Mouse (Mus musculus): ENCODE results near the gene Ube2g2. TPM values are rescaled to one million over a fixed set of nuclear protein-coding genes. Genes with fewer than 3 reads are reported as not detected.

Ube2g2 gene
- polyA plus RNA-seq, 1 experiment from 2014 or later: 98.9 TPM

DNA sequence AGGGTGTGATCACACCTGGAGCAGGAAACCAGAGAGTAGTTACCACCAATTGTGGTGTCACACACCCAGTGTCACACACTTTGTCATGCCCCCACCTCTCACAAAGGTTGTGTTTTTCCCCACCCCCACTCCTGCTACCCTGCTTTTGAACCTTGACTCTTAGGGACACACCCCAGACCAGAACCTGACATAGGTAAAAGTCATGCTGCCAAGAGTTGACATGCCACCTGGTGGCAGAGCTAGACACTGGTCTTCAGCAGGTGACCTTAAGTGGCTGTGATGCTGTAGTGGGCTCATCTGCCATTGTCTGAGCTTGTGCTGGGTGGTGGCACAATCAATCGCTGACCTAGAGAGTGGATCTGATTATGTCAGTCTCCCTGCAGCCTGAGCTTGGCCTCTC is 7.9 kb downstream of the Ube2g2 start:
- Histone ChIP-seq H3K27ac (replicated peaks) (no peak overlapping the region), H3K9me3 (no peaks in the 10 kb centered on the region), H3K27me3 (replicated peaks; ENCODE audit: low read depth, poor library complexity, severe bottlenecking) (no peaks in the 10 kb centered on the region), H3K4me1 (0 out of 2 replicates have a peak, but pooled peaks cover under 1% of the 10 kb centered on the region), H3K4me3 (no peak overlapping the region), H3K36me3 (replicated peaks) (peaks cover 58% of the 10 kb centered on the region)
- no peak for DNase-seq (ENCODE audit: low spot score)
- WGBS: 97% methylated on average over 1 of the region's 1 CpGs

DNA sequence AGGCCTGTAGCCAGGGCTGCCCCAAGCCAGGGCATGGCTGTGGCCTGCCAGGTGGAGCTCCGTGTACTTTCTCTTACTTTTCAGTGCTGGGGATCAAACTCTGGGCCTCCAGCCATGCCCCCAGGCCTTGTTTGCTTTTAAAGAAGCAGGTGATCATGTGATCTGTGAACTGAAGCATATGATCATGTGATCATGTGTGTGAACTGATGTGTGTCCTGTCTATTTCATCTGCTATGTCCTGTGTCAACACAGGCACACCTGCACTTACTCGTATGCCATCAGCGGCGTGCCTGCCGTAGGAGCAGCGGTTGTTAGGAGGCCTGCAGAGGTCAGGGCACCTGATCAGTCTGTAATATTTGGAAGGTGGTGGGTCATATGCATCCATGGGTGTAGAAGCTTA is 11.9 kb downstream of the Ube2g2 start:
- Histone ChIP-seq H3K27me3 (replicated peaks; ENCODE audit: low read depth, poor library complexity, severe bottlenecking) (no peaks in the 10 kb centered on the region), H3K4me1 (no peaks in the 10 kb centered on the region), H3K27ac (replicated peaks) (no peak overlapping the region), H3K9me3 (no peaks in the 10 kb centered on the region), H3K4me3 (no peak overlapping the region), H3K36me3 (replicated peaks) (peaks cover 84% of the 10 kb centered on the region)
- 90% methylated on average over 6 of the region's 6 CpGs for WGBS
- no peak for DNase-seq (ENCODE audit: low spot score)

DNA sequence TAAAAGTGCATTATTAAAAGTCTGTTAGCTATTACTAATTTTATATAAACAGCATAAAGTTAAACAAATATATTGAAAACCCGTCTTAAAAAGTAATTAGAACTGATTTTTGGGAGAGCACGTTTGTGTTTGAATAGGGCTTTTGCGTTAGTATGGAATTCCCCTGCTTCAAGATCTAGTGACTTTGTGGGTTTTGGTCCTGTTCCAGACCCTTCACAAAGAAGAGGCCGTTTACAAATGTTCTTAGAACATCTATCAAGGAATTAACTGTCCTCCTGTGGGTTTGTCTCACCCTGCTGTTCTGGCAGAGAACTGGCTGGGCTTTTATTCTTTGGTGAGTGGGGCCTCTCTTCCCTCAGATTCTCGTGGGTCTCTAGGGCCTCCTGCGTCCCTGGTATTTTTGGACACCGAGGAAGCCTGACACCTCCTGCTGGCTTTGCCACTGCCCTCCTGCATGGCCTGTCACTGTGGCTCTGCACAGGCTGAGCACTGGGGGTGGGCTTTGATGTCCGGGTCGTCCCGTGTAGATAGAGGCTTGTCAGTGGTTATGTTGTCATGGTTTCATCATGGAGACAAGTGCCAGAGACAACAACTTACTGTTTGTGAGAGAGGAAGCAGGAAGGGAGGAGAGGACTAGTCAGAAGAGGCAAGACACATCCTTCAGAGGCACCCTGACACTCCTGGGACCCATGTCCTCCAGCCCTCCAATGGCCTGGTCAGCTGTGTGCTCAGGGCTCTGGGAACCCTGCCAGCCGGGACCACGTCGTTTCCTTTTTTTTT is 12.6 kb downstream of the Ube2g2 start:
- Histone ChIP-seq H3K9me3 (no peaks in the 10 kb centered on the region), H3K27me3 (replicated peaks; ENCODE audit: low read depth, poor library complexity, severe bottlenecking) (no peaks in the 10 kb centered on the region), H3K4me3 (no peak overlapping the region), H3K27ac (replicated peaks) (no peak overlapping the region), H3K36me3 (replicated peaks) (peaks cover 87% of the 10 kb centered on the region), H3K4me1 (no peaks in the 10 kb centered on the region)
- no peak for DNase-seq (ENCODE audit: low spot score)
- 83% methylated on average over 13 of the region's 13 CpGs for WGBS

DNA sequence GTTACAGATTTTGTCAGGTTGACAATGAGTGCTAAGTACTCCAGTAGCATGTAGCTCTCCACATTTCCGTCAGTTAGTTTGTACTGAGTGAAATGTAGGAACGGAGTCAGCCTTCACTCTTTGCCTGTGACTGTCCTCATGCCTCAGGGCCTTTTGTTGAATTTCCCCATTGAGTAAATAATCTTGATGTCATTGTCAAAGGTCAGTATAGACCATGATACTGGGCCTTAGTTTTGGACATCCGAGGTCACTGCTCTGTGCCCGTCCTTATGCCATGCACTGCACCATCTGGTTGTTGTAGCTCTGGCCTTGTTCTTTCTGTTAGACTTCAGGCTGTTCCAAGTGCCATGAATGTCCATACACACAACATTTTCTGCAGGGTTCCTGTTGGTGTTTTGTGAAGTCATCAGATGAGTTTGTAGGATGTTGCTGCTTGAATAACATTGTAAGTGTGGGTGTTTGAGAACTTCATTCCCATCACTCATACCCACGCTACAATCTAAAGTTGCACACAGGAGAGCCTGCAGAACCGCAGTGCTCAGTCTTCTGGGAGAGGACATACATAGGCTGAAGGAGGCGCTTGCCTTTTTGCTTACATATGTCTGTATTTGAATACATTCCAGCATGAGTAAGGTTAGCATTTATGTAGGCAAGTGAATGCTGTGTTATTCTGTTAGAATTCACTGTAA is 14.3 kb downstream of the Ube2g2 start:
- H3K4me1 ChIP-seq: no peaks in the 10 kb centered on the region
- H3K36me3 ChIP-seq (replicated peaks): peaks cover 93% of the 10 kb centered on the region
- WGBS: 90% methylated on average over 7 of the region's 7 CpGs
- DNase-seq (ENCODE audit: low spot score): no peak
- H3K4me3 ChIP-seq: no peak overlapping the region
- H3K27ac ChIP-seq (replicated peaks): no peak overlapping the region
- no peaks in the 10 kb centered on the region for H3K27me3 ChIP-seq (replicated peaks; ENCODE audit: low read depth, poor library complexity, severe bottlenecking)
- no peaks in the 10 kb centered on the region for H3K9me3 ChIP-seq

DNA sequence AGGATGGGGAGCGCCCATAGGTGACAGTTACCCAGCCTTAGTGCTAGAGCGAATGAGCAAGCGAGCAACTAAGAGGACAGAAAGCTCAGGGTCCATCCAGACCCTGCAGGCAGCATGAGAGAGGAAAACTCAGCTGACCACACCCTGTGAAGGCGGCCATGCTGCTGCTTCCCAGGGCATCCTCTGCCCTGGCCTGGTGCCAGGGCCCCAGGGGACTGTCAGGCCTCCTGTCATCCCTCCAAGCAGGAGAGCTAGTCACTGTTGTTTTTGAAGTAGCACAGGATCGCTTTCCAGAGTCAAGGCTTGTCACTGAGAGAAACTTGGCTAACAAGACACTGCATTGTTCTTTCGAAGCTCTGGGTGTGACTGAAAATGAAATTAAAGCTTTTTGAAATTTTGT is 16.9 kb downstream of the Ube2g2 start:
- Histone ChIP-seq H3K4me1 (no peaks in the 10 kb centered on the region), H3K27ac (replicated peaks) (no peak overlapping the region), H3K27me3 (replicated peaks; ENCODE audit: low read depth, poor library complexity, severe bottlenecking) (no peaks in the 10 kb centered on the region), H3K9me3 (no peaks in the 10 kb centered on the region), H3K36me3 (replicated peaks) (peaks cover 95% of the 10 kb centered on the region), H3K4me3 (no peak overlapping the region)
- DNase-seq (ENCODE audit: low spot score): no peak
- WGBS: 85% methylated on average over 6 of the region's 6 CpGs

DNA sequence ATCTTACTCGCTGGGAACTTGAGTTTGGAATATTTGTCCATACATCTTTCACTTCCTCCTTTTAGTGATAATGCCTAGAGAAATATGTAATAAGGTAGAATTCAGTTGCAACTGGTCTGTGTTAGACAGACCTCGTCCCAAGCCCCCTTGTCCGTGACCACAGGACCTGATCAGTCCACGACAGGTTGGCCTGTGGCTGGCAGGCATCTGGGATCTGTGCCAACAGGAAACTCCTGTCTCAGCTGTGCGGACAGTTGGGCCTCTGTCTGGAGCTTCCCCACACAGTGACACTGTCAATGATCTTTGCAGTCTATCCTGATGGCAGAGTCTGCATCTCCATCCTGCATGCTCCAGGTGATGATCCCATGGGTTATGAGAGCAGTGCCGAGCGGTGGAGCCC is 21.1 kb downstream of the Ube2g2 start:
- H3K36me3 ChIP-seq (replicated peaks): peaks cover 88% of the 10 kb centered on the region
- 90% methylated on average over 7 of the region's 7 CpGs for WGBS
- no peaks in the 10 kb centered on the region for H3K4me1 ChIP-seq
- no peak overlapping the region for H3K27ac ChIP-seq (replicated peaks)
- no peaks in the 10 kb centered on the region for H3K27me3 ChIP-seq (replicated peaks; ENCODE audit: low read depth, poor library complexity, severe bottlenecking)
- no peak overlapping the region for H3K4me3 ChIP-seq
- DNase-seq (ENCODE audit: low spot score): no peak
- H3K9me3 ChIP-seq: no peaks in the 10 kb centered on the region

DNA sequence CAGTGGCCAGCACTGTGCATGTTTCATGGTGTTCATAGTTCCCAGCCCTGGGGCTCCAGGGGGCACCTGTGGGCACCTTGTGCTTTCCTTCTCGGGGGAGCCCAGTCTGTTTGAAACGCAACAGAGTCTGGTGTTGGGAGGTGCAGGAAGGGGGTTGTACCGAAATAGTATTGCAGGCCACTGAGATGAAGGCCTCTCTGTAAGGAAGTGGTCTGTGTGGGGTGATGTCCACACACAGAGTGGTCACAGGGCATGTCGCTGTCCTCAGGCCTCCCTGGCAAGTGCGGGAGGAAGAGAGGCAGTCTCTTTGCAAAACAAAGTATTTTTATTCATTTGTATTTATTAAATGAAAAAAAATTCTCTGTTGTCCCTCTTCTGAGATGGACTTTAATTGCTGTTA is 23.5 kb downstream of the Ube2g2 start:
- DNase-seq (ENCODE audit: low spot score): no peak
- Histone ChIP-seq H3K27ac (replicated peaks) (no peak overlapping the region), H3K9me3 (no peaks in the 10 kb centered on the region), H3K4me3 (no peak overlapping the region), H3K36me3 (replicated peaks) (peaks cover 67% of the 10 kb centered on the region), H3K4me1 (no peaks in the 10 kb centered on the region), H3K27me3 (replicated peaks; ENCODE audit: low read depth, poor library complexity, severe bottlenecking) (no peaks in the 10 kb centered on the region)
- WGBS: 93% methylated on average over 5 of the region's 5 CpGs

DNA sequence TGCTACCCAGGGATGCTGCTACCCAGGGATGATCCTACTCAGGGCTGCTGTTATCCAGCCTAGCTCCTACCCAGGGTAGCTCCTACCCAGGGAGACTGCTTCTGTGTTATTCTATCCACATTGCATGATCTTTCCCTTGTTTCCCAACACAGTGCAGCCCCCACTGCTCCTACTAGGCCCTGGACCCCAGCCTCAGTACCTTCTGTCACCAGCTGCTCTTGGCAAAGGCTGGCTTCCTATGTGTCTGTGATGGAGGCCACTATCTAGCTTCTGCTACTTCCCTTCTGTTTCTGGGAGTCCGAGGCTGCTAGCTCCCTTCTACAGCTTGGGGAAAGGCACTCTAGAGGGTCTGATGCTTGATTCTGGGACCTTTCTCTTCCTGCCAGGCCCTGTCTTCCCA is 25.4 kb downstream of the Ube2g2 start:
- H3K36me3 ChIP-seq (replicated peaks): peaks cover 48% of the 10 kb centered on the region
- no peaks in the 10 kb centered on the region for H3K9me3 ChIP-seq
- DNase-seq (ENCODE audit: low spot score): no peak
- WGBS: 77% methylated on average over 1 of the region's 1 CpGs
- H3K4me3 ChIP-seq: no peak overlapping the region
- H3K27me3 ChIP-seq (replicated peaks; ENCODE audit: low read depth, poor library complexity, severe bottlenecking): no peaks in the 10 kb centered on the region
- no peaks in the 10 kb centered on the region for H3K4me1 ChIP-seq
- no peak overlapping the region for H3K27ac ChIP-seq (replicated peaks)

DNA sequence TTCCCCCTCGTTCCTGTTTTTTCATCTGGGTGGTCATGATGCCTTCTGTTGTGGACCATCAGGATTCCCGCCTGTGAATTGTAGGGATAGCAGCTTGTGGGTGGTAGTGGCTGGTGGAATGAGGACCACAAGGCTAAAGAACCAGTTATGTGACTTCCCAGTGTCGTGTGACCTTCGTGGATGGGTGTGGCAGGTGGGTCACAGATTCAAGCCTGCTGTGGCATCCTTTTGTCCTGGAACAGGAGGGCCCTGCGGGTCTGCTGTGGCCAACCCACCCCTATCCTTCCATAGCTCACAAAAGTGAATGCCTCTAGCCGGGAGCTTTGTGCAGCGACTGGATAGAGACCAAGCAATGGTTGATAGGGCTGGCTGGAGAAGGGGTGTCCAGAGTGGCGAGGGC is 25.8 kb downstream of the Ube2g2 start:
- no peak for DNase-seq (ENCODE audit: low spot score)
- WGBS: 83% methylated on average over 8 of the region's 8 CpGs
- no peaks in the 10 kb centered on the region for H3K27me3 ChIP-seq (replicated peaks; ENCODE audit: low read depth, poor library complexity, severe bottlenecking)
- no peaks in the 10 kb centered on the region for H3K4me1 ChIP-seq
- H3K9me3 ChIP-seq: no peaks in the 10 kb centered on the region
- no peak overlapping the region for H3K27ac ChIP-seq (replicated peaks)
- H3K4me3 ChIP-seq: no peak overlapping the region
- H3K36me3 ChIP-seq (replicated peaks): peaks cover 44% of the 10 kb centered on the region

DNA sequence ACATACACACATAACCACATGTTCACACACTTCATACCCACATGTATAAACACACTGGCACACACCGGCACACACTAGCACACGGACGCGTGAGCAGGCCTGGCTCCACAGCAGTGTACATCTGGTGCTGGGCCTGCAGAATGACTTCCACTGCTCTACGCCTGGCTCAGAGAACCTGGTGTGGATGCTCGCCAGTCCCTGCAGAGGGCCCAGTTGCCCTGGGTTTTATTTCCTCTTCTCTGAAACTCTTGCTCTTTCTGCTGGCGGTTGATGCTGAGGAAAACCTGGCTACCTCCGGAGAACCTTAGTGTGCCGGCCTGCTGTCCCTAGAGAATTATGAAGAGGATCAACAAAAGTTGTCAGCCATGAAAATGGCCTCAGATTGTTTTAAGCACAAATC is 30.0 kb downstream of the Ube2g2 start:
- Histone ChIP-seq H3K27ac (replicated peaks) (no peak overlapping the region), H3K4me3 (no peak overlapping the region), H3K4me1 (no peaks in the 10 kb centered on the region), H3K9me3 (no peaks in the 10 kb centered on the region), H3K27me3 (replicated peaks; ENCODE audit: low read depth, poor library complexity, severe bottlenecking) (no peaks in the 10 kb centered on the region), H3K36me3 (replicated peaks) (peaks cover 2% of the 10 kb centered on the region)
- no peak for DNase-seq (ENCODE audit: low spot score)
- WGBS: 88% methylated on average over 9 of the region's 9 CpGs

DNA sequence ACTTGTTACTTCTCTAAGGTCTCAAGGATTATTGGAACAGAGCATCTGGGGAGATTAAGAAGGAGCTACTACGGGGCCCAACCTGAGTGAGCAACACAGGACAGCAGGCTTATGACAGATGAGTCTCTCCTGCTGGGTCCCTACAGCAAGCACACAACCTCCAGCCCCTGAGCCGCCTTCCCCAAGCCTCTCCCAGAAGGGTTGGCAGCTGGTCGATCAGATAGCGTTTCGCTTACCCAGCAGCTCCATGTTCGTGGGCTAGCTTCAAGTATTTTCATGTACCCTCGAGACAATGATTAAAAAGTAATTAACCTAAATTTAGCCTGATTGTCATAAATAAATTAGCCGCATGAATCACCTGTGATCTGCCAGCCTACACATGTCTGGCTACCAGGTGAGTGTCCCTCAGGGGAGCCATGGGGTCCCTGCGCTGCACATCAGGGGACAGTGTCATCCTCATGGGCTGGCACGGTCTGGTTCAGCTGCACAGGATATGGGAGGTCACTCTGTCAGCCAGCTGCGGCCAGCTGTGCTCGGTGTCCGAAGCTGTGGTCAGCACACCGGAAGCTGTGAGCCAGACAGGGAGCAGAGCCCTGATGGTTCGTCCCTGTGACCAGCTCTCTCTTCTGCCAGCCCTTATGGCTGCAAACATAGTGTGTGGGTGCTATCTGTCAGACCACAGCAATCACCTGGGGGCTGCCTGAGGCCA is 36.4 kb downstream of the Ube2g2 start:
- Histone ChIP-seq H3K27ac (replicated peaks) (no peak overlapping the region), H3K4me3 (no peak overlapping the region), H3K4me1 (0 out of 2 replicates have a peak, but pooled peaks cover 3% of the 10 kb centered on the region), H3K9me3 (no peaks in the 10 kb centered on the region), H3K36me3 (replicated peaks) (no peaks in the 10 kb centered on the region), H3K27me3 (replicated peaks; ENCODE audit: low read depth, poor library complexity, severe bottlenecking) (peaks cover 1% of the 10 kb centered on the region; the same call in 1 of the 2 replicates)
- 78% methylated on average over 15 of the region's 15 CpGs for WGBS
- no peak for DNase-seq (ENCODE audit: low spot score)

DNA sequence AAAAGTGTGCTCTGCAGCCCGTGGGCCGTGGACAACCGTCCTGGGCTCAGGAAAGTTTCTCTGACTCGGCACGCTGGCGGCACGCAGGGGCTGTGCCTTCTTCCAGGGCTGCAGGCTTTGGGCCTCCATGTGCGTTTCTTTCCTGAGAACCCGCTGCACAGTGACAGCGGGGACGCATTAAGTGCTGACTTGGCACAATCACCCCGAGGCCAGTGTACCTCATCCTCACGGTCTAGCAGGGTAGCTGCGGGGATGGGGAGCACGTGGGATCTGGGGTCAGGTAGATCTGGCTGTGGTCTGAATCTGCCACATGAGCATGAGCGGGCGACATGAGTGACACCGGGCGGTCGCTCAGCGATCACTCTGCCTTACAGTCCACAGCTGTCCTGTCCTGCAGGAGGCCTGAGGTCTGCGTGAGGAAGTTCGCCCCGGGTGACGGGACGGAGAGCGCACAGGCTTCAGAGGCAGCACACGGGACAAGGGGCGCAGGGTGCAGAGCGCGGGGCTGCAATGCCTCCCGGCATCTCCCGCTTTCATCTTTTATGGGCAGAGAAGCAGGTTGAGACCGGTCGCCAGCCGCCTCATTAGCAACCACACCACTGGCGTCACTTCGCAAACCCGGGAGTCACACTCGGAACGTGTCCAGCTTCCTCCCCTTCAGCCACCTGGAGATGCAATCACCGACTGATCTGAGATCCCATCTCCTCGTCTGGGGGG is 42.0 kb downstream of the Ube2g2 start:
- 56% methylated on average over 43 of the region's 43 CpGs for WGBS
- no peak for DNase-seq (ENCODE audit: low spot score)
- H3K4me1 ChIP-seq: no peaks in the 10 kb centered on the region
- H3K27me3 ChIP-seq (replicated peaks; ENCODE audit: low read depth, poor library complexity, severe bottlenecking): peaks cover 12% of the 10 kb centered on the region
- H3K27ac ChIP-seq (replicated peaks): no peak overlapping the region; the same call in 1 of the 2 replicates
- no peaks in the 10 kb centered on the region for H3K36me3 ChIP-seq (replicated peaks)
- H3K4me3 ChIP-seq: 0 out of 2 replicates have a peak overlapping the region, but pooled peaks have one; percentile 6
- H3K9me3 ChIP-seq: no peaks in the 10 kb centered on the region

Data from embryonic facial prominence, embryonic 10.5 days (tissue).